Mouse (Mus musculus) retina, postnatal 1 day (tissue): ENCODE data around the gene Kcnh1.

ENCODE experiments used
- DNase-seq: peaks from one replicate; pipeline ENCODE4 v3.0.0-alpha.2; 2012

Gene Kcnh1

GRCm38 (mm10) chr1:192537169-192537568 lies 346.6 kb downstream of the Kcnh1 start:
- no peak for DNase-seq

GRCm38 (mm10) chr1:192542093-192542492 lies 351.5 kb downstream of the Kcnh1 start:
- no peak for DNase-seq

- DNase-seq, result no peak
These were observed 353.1 kb downstream of the Kcnh1 start for GRCm38 (mm10) chr1:192543686-192544085.

- DNase-seq, result peak; percentile 65
These were observed 353.5 kb downstream of the Kcnh1 start for GRCm38 (mm10) chr1:192544091-192544490.

GRCm38 (mm10) chr1:192544901-192545300 lies 354.3 kb downstream of the Kcnh1 start:
- no peak for DNase-seq

- DNase-seq, result peak; percentile 51
These were observed 356.3 kb downstream of the Kcnh1 start for GRCm38 (mm10) chr1:192546843-192547242.

- DNase-seq, result no peak
These were observed 360.0 kb downstream of the Kcnh1 start for GRCm38 (mm10) chr1:192550561-192550960.

GRCm38 (mm10) chr1:192555516-192555915 lies 364.9 kb downstream of the Kcnh1 start:
- peak; percentile 14 for DNase-seq

GRCm38 (mm10) chr1:192557978-192558594 lies 367.5 kb downstream of the Kcnh1 start:
- peak; percentile 84 for DNase-seq

- no peak for DNase-seq
These were observed 368.8 kb downstream of the Kcnh1 start for GRCm38 (mm10) chr1:192559341-192559740.
